47 mouse cellular contexts compared by ENCODE assay signal in the genomic region with DNA sequence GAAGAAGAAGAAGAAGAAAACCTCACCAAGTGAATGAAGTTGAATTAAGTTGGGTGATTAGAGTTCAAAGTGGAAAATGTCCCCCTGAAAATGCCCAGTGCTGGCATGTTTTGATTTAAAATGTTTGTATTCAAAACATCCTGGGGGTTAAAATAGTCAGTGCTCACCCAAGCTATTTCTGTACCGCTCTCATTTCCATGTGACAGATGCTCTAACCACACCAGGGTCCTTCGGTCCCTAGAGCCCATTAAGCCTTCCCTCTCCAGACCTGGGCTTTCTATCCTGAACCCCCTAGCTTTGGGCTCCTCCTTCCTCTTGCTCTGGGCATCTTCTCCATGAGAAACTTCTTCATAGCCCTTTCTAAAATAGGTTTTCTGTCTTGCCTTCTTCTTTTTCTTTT. TPM values are rescaled to one million over a fixed set of nuclear protein-coding genes. Genes with fewer than 3 reads are reported as not detected.
"Had no signal": no experiment of that assay in that cellular context is flagged by ENCODE, and none has a peak within 500 bp of the region (broad histone marks: within the 10 kb centered on the region; RNA-seq: fewer than 3 reads in every experiment).

No protein-coding gene starts in this region.

- H3K36me3 ChIP-seq: heart, embryonic 12.5 days; heart, embryonic 13.5 days; heart, embryonic 15.5 days; hindbrain, embryonic 10.5 days; hindbrain, embryonic 12.5 days; hindbrain, embryonic 13.5 days; hindbrain, embryonic 15.5 days; intestine, embryonic 15.5 days; kidney, embryonic 15.5 days had no signal

- DNase-seq: heart, postnatal 10 days; heart, postnatal 14 days; heart, postnatal 36 days; heart, postnatal 4 days; kidney, adult 11 months; kidney, adult 18-20 months; kidney, adult 2 months; kidney, adult 8-10 months; kidney, adult 9 months; kidney, postnatal 10 days; kidney, postnatal 14 days; kidney, postnatal 25 days; kidney, postnatal 36 days; kidney, postnatal 4 days; layer of hippocampus, adult 9-11 months; layer of hippocampus, postnatal 36 days had no signal

- H3K9ac ChIP-seq: heart, embryonic 12.5 days; heart, embryonic 13.5 days; heart, embryonic 15.5 days; hindbrain, embryonic 12.5 days; hindbrain, embryonic 13.5 days; hindbrain, embryonic 14.5 days; hindbrain, embryonic 15.5 days; intestine, embryonic 15.5 days; kidney, embryonic 15.5 days had no signal

- H3K9me3 ChIP-seq: heart, embryonic 12.5 days; heart, embryonic 13.5 days; heart, embryonic 15.5 days; hindbrain, embryonic 10.5 days; hindbrain, embryonic 12.5 days; hindbrain, embryonic 13.5 days; hindbrain, embryonic 15.5 days; intestine, embryonic 15.5 days; kidney, embryonic 15.5 days had no signal

- H3K27ac ChIP-seq: heart, embryonic 13.5 days; heart, embryonic 15.5 days; hindbrain, embryonic 10.5 days; hindbrain, embryonic 12.5 days; hindbrain, embryonic 13.5 days; hindbrain, embryonic 14.5 days; hindbrain, embryonic 15.5 days; hindbrain, postnatal 0 days; intestine, embryonic 15.5 days; kidney, embryonic 15.5 days; kidney, postnatal 0 days; layer of hippocampus, adult 2 months; left cerebral cortex, adult 2 months had no signal

- ATAC-seq: hindbrain, embryonic 16.5 days; hindbrain, postnatal 0 days; inflammation-experienced regulatory T-cells, adult 6 months; intestine, embryonic 15.5 days; intestine, embryonic 16.5 days; intestine, postnatal 0 days had no signal

- H3K4me3 ChIP-seq: heart, embryonic 12.5 days; heart, embryonic 13.5 days; heart, embryonic 15.5 days; hindbrain, embryonic 10.5 days; hindbrain, embryonic 12.5 days; hindbrain, embryonic 13.5 days; hindbrain, embryonic 15.5 days; intestine, embryonic 15.5 days; kidney, embryonic 15.5 days; layer of hippocampus, adult 2 months; left cerebral cortex, adult 2 months had no signal

- H3K4me1 ChIP-seq: hindbrain, embryonic 10.5 days; hindbrain, embryonic 12.5 days; hindbrain, embryonic 13.5 days; hindbrain, embryonic 15.5 days; intestine, embryonic 15.5 days; kidney, embryonic 15.5 days had no signal

- H3K4me2 ChIP-seq: heart, embryonic 11.5 days; heart, embryonic 12.5 days; heart, embryonic 13.5 days; heart, embryonic 15.5 days; hindbrain, embryonic 12.5 days; hindbrain, embryonic 13.5 days; hindbrain, embryonic 14.5 days; hindbrain, embryonic 15.5 days; intestine, embryonic 15.5 days; kidney, embryonic 15.5 days had no signal

- H3K27me3 ChIP-seq: heart, embryonic 15.5 days; hindbrain, embryonic 12.5 days; hindbrain, embryonic 13.5 days; hindbrain, embryonic 15.5 days; intestine, embryonic 15.5 days; kidney, embryonic 15.5 days had no signal

RNA-seq across cellular contexts. Expression of gene Zfp385c, which starts 8.2 kb away (rescaled TPM):
- polyA plus RNA-seq: inflammation-experienced regulatory T-cells, adult 6 months had no signal

RNA-seq across cellular contexts. Expression of gene Hspb9, which starts 29.6 kb away (rescaled TPM):
- total RNA-seq: heart, postnatal 10 days; heart, postnatal 14 days; heart, postnatal 25 days; heart, postnatal 4 days; hematopoietic stem cell, adult 5-6 weeks; hindbrain, postnatal 0 days; layer of hippocampus, adult 18-20 months; layer of hippocampus, adult 2 months; layer of hippocampus, adult 8-10 months; layer of hippocampus, postnatal 10 days; layer of hippocampus, postnatal 14 days; layer of hippocampus, postnatal 25 days; layer of hippocampus, postnatal 36 days; left cerebral cortex, adult 18-20 months; left cerebral cortex, adult 2 months had no signal
- polyA plus RNA-seq: heart, embryonic 11.5 days; heart, embryonic 12.5 days; heart, embryonic 14.5 days; heart, embryonic 15.5 days; heart, postnatal 0 days; hindbrain, embryonic 13.5 days; hindbrain, embryonic 14.5 days; intestine, embryonic 16.5 days; kidney, embryonic 15.5 days; kidney, embryonic 16.5 days; large intestine, adult 2 months had no signal
